Mouse (Mus musculus) kidney, postnatal 10 days (tissue): ENCODE data around the gene Rhox8.
"Not testable (repeated sequence)": the region's sequence is repeated elsewhere in the genome, so short reads cannot be mapped to it uniquely, and the experiment has no call there.

Experiments used
- DNase-seq: peaks from one replicate; pipeline ENCODE4 v3.0.0; 2021; ENCODE audit warnings: mixed read lengths

The Rhox8 gene

GRCm38 (mm10) chrX:37878844-37879243 is at the start of gene Rhox8:
Rhox8 (minus strand) TSS chrX:37878944.
- DNase-seq, result no peak

- DNase-seq, result no peak
These were observed 37.6 kb upstream of the Rhox8 start for GRCm38 (mm10) chrX:37916311-37916710.

- peak; percentile 6 for DNase-seq
These were observed 29.8 kb upstream of the Rhox8 start for GRCm38 (mm10) chrX:37908581-37908980.

- DNase-seq, result peak; percentile 5
These were observed 25.0 kb upstream of the Rhox8 start for GRCm38 (mm10) chrX:37903727-37904126.

- DNase-seq, result not testable (repeated sequence)
These were observed 22.9 kb upstream of the Rhox8 start, which contains the start of gene Rhox9 for GRCm38 (mm10) chrX:37901670-37902069. Rhox9 (minus strand) TSS chrX:37901770.

GRCm38 (mm10) chrX:37897132-37897531 is 18.4 kb upstream of the Rhox8 start, which contains the start of gene Rhox7b:
Rhox7b (minus strand) TSS chrX:37897232.
- DNase-seq, result not testable (repeated sequence)

GRCm38 (mm10) chrX:37871641-37872040 is 7.1 kb downstream of the Rhox8 start:
- DNase-seq, result no peak

- not testable (repeated sequence) for DNase-seq
These were observed 47.4 kb downstream of the Rhox8 start, which contains the start of gene Rhox7a for GRCm38 (mm10) chrX:37831386-37831785. Rhox7a (plus strand) TSS chrX:37831686.

- DNase-seq, result not testable (repeated sequence)
These were observed 52.1 kb downstream of the Rhox8 start, which contains the start of gene Rhox6 for GRCm38 (mm10) chrX:37826610-37827009. Rhox6 (plus strand) TSS chrX:37826910.
